In genomic region chr1:33756258-33757032, GRCm38 (mm10) we compare ENCODE assay signal across 8 mouse cellular contexts. TPM values are rescaled to one million over a fixed set of nuclear protein-coding genes. Genes with fewer than 3 reads are reported as not detected.
A peak's percentile ranks its signal among the peaks of the same experiment; 100 is the strongest.
DNase-seq lines count a peak whose midpoint lies in the region; ATAC-seq and TF ChIP-seq lines count a peak whose summit lies in the region.

No protein-coding gene starts in this region.

- peak overlapping the region; percentile 94 for H3K4me2 ChIP-seq in CH12.LX (ENCODE audit: insufficient read depth, low read depth, poor library complexity, severe bottlenecking)
- peak overlapping the region; percentile 89 for H3K4me2 ChIP-seq in limb, embryonic 13.5 days (replicated peaks)
- peak overlapping the region; percentile 92 for H3K4me2 ChIP-seq in stomach, embryonic 15.5 days

- peak; percentile 58 for ATAC-seq in erythroblast, adult 5-6 weeks (replicated peaks; ENCODE audit: low FRiP score, poor library complexity, severe bottlenecking)
- ATAC-seq in limb, embryonic 13.5 days (ENCODE audit: low FRiP score, low read depth): no peak
- no peak for ATAC-seq in stomach, embryonic 15.5 days (ENCODE audit: insufficient read depth, low FRiP score, low read depth)

- TF ChIP-seq CTCF in heart, adult 2 months (IDR thresholded peaks at IDR 0.05): no peak
- TF ChIP-seq CTCF in CH12.LX (conservative IDR thresholded peaks at IDR 0.05 in 1 of 2, IDR thresholded peaks at IDR 0.05 in 1 of 2; ENCODE audit: low read depth in 2 of 2, low read length in 2 of 2): no peak

- 29% methylated on average over 18 of the region's 18 CpGs for WGBS in heart, adult 2 months
- WGBS in limb, embryonic 13.5 days: 18% methylated on average over 18 of the region's 18 CpGs
- WGBS in stomach, embryonic 15.5 days: 17% methylated on average over 18 of the region's 18 CpGs

- H3K4me3 ChIP-seq in heart, adult 2 months: peak overlapping the region; percentile 89
- peak overlapping the region; percentile 70 to 92 (median 89) for H3K4me3 ChIP-seq in CH12.LX (replicated peaks in 1 of 3; ENCODE audit: low read depth in 2 of 3, low read length in 2 of 3, poor library complexity in 1 of 3)
- H3K4me3 ChIP-seq in limb, embryonic 13.5 days: peak overlapping the region; percentile 63
- peak overlapping the region; percentile 76 for H3K4me3 ChIP-seq in stomach, embryonic 15.5 days (replicated peaks)

- H3K36me3 ChIP-seq in heart, adult 2 months (ENCODE audit: control insufficient read depth, insufficient read depth, low read length): no peaks in the 10 kb centered on the region
- peaks cover 0 to 42% of the 10 kb centered on the region in 2 experiments for H3K36me3 ChIP-seq in CH12.LX (replicated peaks in 1 of 2; ENCODE audit: control insufficient read depth in 1 of 2, insufficient read depth in 1 of 2, low read length in 1 of 2)
- H3K36me3 ChIP-seq in limb, embryonic 13.5 days: peaks cover 11% of the 10 kb centered on the region
- H3K36me3 ChIP-seq in stomach, embryonic 15.5 days: no peaks in the 10 kb centered on the region; the same call in 1 of the 2 replicates

- H3K27me3 ChIP-seq in heart, adult 2 months (ENCODE audit: control insufficient read depth, insufficient read depth, low read length): no peaks in the 10 kb centered on the region
- no peaks in the 10 kb centered on the region for H3K27me3 ChIP-seq in CH12.LX (replicated peaks)
- no peaks in the 10 kb centered on the region for H3K27me3 ChIP-seq in limb, embryonic 13.5 days
- no peaks in the 10 kb centered on the region for H3K27me3 ChIP-seq in stomach, embryonic 15.5 days (replicated peaks)

- TF ChIP-seq EP300 in heart, adult 2 months (IDR thresholded peaks at IDR 0.05; ENCODE audit: insufficient read depth, low read depth, low read length): no peak
- TF ChIP-seq EP300 in CH12.LX (IDR thresholded peaks at IDR 0.05; ENCODE audit: low read length): no peak

- H3K4me1 ChIP-seq in heart, adult 2 months (ENCODE audit: control insufficient read depth, insufficient read depth, low read length): peaks cover 3% of the 10 kb centered on the region
- peaks cover 6 to 33% of the 10 kb centered on the region in 2 experiments for H3K4me1 ChIP-seq in CH12.LX (ENCODE audit: control insufficient read depth in 1 of 2, insufficient read depth in 2 of 2)
- H3K4me1 ChIP-seq in limb, embryonic 13.5 days: peaks cover 30% of the 10 kb centered on the region
- H3K4me1 ChIP-seq in stomach, embryonic 15.5 days: 0 out of 2 replicates have a peak, but pooled peaks cover 2% of the 10 kb centered on the region

- peak overlapping the region; percentile 78; the same call in 1 of the 2 replicates for H3K9ac ChIP-seq in heart, adult 2 months (ENCODE audit: low read depth, low read length)
- H3K9ac ChIP-seq in CH12.LX (ENCODE audit: insufficient read depth, low read depth): peak overlapping the region; percentile 82
- peak overlapping the region; percentile 85 for H3K9ac ChIP-seq in limb, embryonic 13.5 days
- no peak overlapping the region for H3K9ac ChIP-seq in stomach, embryonic 15.5 days

- no peaks in the 10 kb centered on the region for H3K79me2 ChIP-seq in heart, adult 2 months (replicated peaks; ENCODE audit: control insufficient read depth, insufficient read depth, low read length)
- peaks cover 44% of the 10 kb centered on the region for H3K79me2 ChIP-seq in CH12.LX (replicated peaks; ENCODE audit: control insufficient read depth, extremely low read depth, insufficient read depth, poor library complexity, severe bottlenecking)

- no peak for TF ChIP-seq RAD21 in CH12.LX (IDR thresholded peaks at IDR 0.05; ENCODE audit: low read depth, low read length)

- no peak for TF ChIP-seq POLR2A in heart, adult 2 months (IDR thresholded peaks at IDR 0.05; ENCODE audit: insufficient read depth, low read depth, low read length)
- TF ChIP-seq POLR2A in CH12.LX (IDR thresholded peaks at IDR 0.05; ENCODE audit: low read depth, low read length): no peak

- H3K27ac ChIP-seq in heart, adult 2 months: no peak overlapping the region; the same call in 1 of the 2 replicates
- peak overlapping the region; percentile 0; the same call in 1 of the 2 replicates for H3K27ac ChIP-seq in CH12.LX (ENCODE audit: insufficient read depth, low read depth)
- H3K27ac ChIP-seq in limb, embryonic 13.5 days: no peak overlapping the region
- peak overlapping the region; percentile 48; the same call in 1 of the 2 replicates for H3K27ac ChIP-seq in stomach, embryonic 15.5 days

- intact Hi-C loops in heart, adult 2 months (cut with DNase I): loop anchor here (10.0 kb wide), 1 partner anchor 208 kb away; no protein-coding TSS in a partner anchor

- dilution Hi-C loops in CH12.LX (cut with MboI; ENCODE audit: extremely low pct_ligation_motif_present, extremely low pct_unique_long_range_greater_than_20kb, low sequenced_read_pairs): no loop called here

- no peaks in the 10 kb centered on the region for H3K9me3 ChIP-seq in CH12.LX (replicated peaks; ENCODE audit: low read length)
- no peaks in the 10 kb centered on the region for H3K9me3 ChIP-seq in limb, embryonic 13.5 days
- no peaks in the 10 kb centered on the region for H3K9me3 ChIP-seq in stomach, embryonic 15.5 days

- in situ Hi-C loops in CH12.LX (cut with MboI; ENCODE audit: low pct_ligation_motif_present, low pct_unique_long_range_greater_than_20kb, low sequenced_read_pairs): no loop called here

- DNase-seq in heart, adult 2 months: no peak
- no peak for DNase-seq in heart, adult 8-10 months (ENCODE audit: low spot score)
- no peak for DNase-seq in CH12.LX (ENCODE audit: extremely low read depth)
- no peak for DNase-seq in thymus, postnatal 14 days
- no peak for DNase-seq in cerebellum, adult 8-10 months

TF ChIP-seq in CH12.LX, 34 proteins besides CTCF, POLR2A, EP300 and RAD21:
- no peak for TF ChIP-seq NELFE (IDR thresholded peaks at IDR 0.05; ENCODE audit: low read depth, low read length)
- no peak for TF ChIP-seq E2F4 (IDR thresholded peaks at IDR 0.05; ENCODE audit: insufficient replicate concordance, low read depth, low read length)
- peak; percentile 49; the same call in 1 of the 2 replicates for TF ChIP-seq MAFK (IDR thresholded peaks at IDR 0.05; ENCODE audit: insufficient replicate concordance, low read length)
- no peak for TF ChIP-seq ZC3H11A (IDR thresholded peaks at IDR 0.05; ENCODE audit: low read depth, low read length)
- no peak for TF ChIP-seq HCFC1 (IDR thresholded peaks at IDR 0.05; ENCODE audit: low read depth, low read length)
- TF ChIP-seq MAX (IDR thresholded peaks at IDR 0.05; ENCODE audit: low read length): no peak
- TF ChIP-seq CHD1 (IDR thresholded peaks at IDR 0.05; ENCODE audit: low read depth, low read length): no peak; the same call in 1 of the 2 replicates
- no peak for TF ChIP-seq NRF1 (IDR thresholded peaks at IDR 0.05; ENCODE audit: low read depth, low read length)

RNA-seq across cellular contexts. Expression of gene Bag2, which starts 1.1 kb away (rescaled TPM):
- 10 to 100 TPM; 30.7 to 35.3 TPM for total RNA-seq in heart, adult 2 months (2021)
- 49.1 and 54.5 TPM in 2 replicates for polyA plus RNA-seq in heart, adult 2 months (2012; rRNA removed)
- 10 to 100 TPM; 34.4 to 43.4 (median 38.5) TPM for total RNA-seq in heart, adult 8-10 months (2022)
- total RNA-seq in CH12.LX (2012; rRNA removed) (51.1 and 54.8 TPM in 2 replicates), CH12.LX (2014; rRNA removed) (73.5 and 81.7 TPM in 2 replicates)
- 62.1 and 64.4 TPM in 2 replicates for polyA plus RNA-seq in CH12.LX (2012; ENCODE audit: insufficient read length, low read depth)
- total RNA-seq in erythroblast, adult 5-6 weeks (2015; ENCODE audit: low replicate concordance): 10.8 and 17.6 TPM in 2 replicates
- total RNA-seq in erythroblast, adult 5-6 weeks (2017; ENCODE audit: low replicate concordance): 7.1 and 9.0 TPM in 2 replicates
- polyA plus RNA-seq in limb, embryonic 13.5 days (2015; fragmentation: Nextera tagmentation; extraction: Ambion mirVana): 48.1 and 52.3 TPM in 2 replicates
- polyA plus RNA-seq in stomach, embryonic 15.5 days (2015; fragmentation: Nextera tagmentation; extraction: Ambion mirVana): 64.5 and 71.5 TPM in 2 replicates

RNA-seq across cellular contexts. Expression of gene Rab23, which starts 36.8 kb away (rescaled TPM):
- 10 to 100 TPM in 1 of 2 experiments, 1 to 10 TPM in 1; 8.1 to 10.6 TPM for total RNA-seq in heart, adult 2 months (2021)
- polyA plus RNA-seq in heart, adult 2 months (2012; rRNA removed): 5.3 and 8.2 TPM in 2 replicates
- 10 to 100 TPM in 1 of 4 experiments, 1 to 10 TPM in 3; 6.2 to 10.6 (median 6.8) TPM for total RNA-seq in heart, adult 8-10 months (2022)
- total RNA-seq in CH12.LX (2012; rRNA removed) (5.8 and 5.9 TPM in 2 replicates), CH12.LX (2014; rRNA removed) (5.0 and 6.7 TPM in 2 replicates)
- polyA plus RNA-seq in CH12.LX (2012; ENCODE audit: insufficient read length, low read depth): 16.8 and 17.6 TPM in 2 replicates
- total RNA-seq in erythroblast, adult 5-6 weeks (2015; ENCODE audit: low replicate concordance): 0.63 and 1.2 TPM in 2 replicates
- total RNA-seq in erythroblast, adult 5-6 weeks (2017; ENCODE audit: low replicate concordance): 5.5 TPM in 1 of 2 replicates, not detected in the other
- 37.8 and 39.4 TPM in 2 replicates for polyA plus RNA-seq in limb, embryonic 13.5 days (2015; fragmentation: Nextera tagmentation; extraction: Ambion mirVana)
- 24.1 and 26.8 TPM in 2 replicates for polyA plus RNA-seq in stomach, embryonic 15.5 days (2015; fragmentation: Nextera tagmentation; extraction: Ambion mirVana)

RNA-seq across cellular contexts. Expression of gene Zfp451, which starts 58.0 kb away (rescaled TPM):
- total RNA-seq in heart, adult 2 months (2021): 10 to 100 TPM; 12.8 to 13.7 TPM
- polyA plus RNA-seq in heart, adult 2 months (2012; rRNA removed): 3.6 and 7.8 TPM in 2 replicates
- total RNA-seq in heart, adult 8-10 months (2022): 10 to 100 TPM; 10.7 to 17.3 (median 12.6) TPM
- total RNA-seq in CH12.LX (2012; rRNA removed) (13.9 and 16.6 TPM in 2 replicates), CH12.LX (2014; rRNA removed) (21.2 and 23.0 TPM in 2 replicates)
- 20.5 and 22.9 TPM in 2 replicates for polyA plus RNA-seq in CH12.LX (2012; ENCODE audit: insufficient read length, low read depth)
- total RNA-seq in erythroblast, adult 5-6 weeks (2015; ENCODE audit: low replicate concordance): 10.2 and 26.9 TPM in 2 replicates
- total RNA-seq in erythroblast, adult 5-6 weeks (2017; ENCODE audit: low replicate concordance): 8.4 and 10.2 TPM in 2 replicates
- 28.2 and 31.9 TPM in 2 replicates for polyA plus RNA-seq in limb, embryonic 13.5 days (2015; fragmentation: Nextera tagmentation; extraction: Ambion mirVana)
- polyA plus RNA-seq in stomach, embryonic 15.5 days (2015; fragmentation: Nextera tagmentation; extraction: Ambion mirVana): 20.2 and 21.0 TPM in 2 replicates

Comparison
In these comparisons a context has a peak if more than half of its experiments do, and no peak if none do; other contexts are left out.
1. H3K27ac ChIP-seq: peak in CH12.LX (single experiment) and stomach, embryonic 15.5 days (single experiment); none in heart, adult 2 months (single experiment) and limb, embryonic 13.5 days (single experiment).
2. Peak in every context shown above with its lines, with median percentiles within 50 percentile points of each other: H3K4me3 ChIP-seq and H3K4me2 ChIP-seq.